Mouse (Mus musculus): ENCODE data around the gene Atp6v0a1.

GRCm38 (mm10) chr11:101027121-101027520 lies 17.9 kb downstream of the Atp6v0a1 start:
- TF ChIP-seq CTCF (IDR thresholded peaks at IDR 0.05; ENCODE audit: low read depth) (no peak), EP300 (IDR thresholded peaks at IDR 0.05; ENCODE audit: low read depth) (no peak)

Data from liver, postnatal 0 days (tissue).